Mouse (Mus musculus) c-Kit-positive CD71-negative TER-119-negative erythroid progenitor cells, embryonic 14.5 days (primary cell): ENCODE data around the gene Cd46.

Experiments used
- DNase-seq: peaks from one replicate; pipeline ENCODE4 v3.0.0-alpha.2; 2013; ENCODE audit warnings: low read depth

Cd46 gene

GRCm38 (mm10) chr1:195092220-195092720, at the start of gene Cd46:
Cd46 (minus strand) TSS chr1:195092249.
- DNase-seq, result no peak

DNA sequence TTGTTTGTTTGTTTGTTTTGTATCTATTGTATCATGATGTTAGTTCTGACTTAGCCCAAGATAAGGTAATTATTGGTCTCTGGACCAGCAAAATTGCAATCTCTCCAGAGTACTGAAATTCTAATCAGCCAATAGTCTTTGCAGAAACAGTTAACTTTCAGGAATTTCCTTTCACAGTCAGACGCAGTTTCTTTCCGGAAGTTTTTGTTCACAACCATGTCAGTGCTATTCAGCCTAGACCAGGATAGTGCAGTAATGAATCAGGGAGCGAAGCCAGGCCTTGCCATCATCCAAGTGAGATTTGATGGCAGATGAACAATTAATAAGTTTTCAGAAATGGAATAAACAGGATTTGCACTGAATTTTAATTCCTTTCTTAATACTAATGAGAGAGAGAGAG, 40.0 kb upstream of the Cd46 start:
- no peak for DNase-seq

- no peak for DNase-seq
Observed at GRCm38 (mm10) chr1:195131675-195132015, 39.6 kb upstream of the Cd46 start.

DNA sequence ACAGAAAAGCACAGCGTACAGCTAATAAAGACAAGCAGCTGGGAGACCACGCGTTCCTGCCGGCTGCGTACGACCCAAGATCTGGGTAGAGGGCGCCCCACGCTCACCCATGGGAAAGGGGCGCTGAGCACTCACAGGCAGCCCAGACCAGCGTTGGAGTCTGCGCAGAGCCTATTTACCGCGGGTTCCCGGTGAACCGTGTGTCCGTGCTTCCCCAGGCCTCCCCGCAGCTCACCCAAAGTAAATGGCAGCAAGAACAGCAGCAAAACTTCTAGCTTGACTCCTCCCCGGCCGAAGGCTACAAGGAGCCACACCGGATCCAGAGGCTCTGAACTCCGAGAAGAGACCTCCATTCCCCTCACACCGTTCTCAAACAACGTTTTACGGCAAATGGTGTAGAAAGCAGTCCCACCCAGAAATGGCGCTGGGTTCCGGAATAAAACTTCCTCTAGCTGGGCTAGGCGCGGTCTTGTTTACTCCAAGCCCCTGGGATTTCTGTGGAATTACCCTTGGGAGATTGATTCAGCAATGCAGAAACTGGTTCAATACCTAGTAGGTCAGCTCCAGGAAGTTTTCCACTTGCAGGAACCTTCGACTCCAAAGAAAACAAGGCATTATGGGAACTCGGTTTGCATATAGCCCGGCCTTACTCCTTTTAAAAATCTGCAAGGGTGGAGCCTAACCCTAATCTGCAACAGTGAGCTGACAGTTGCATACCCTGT, 39.1 kb upstream of the Cd46 start, which contains the start of gene Cr1l:
Cr1l (minus strand) TSS at position 634 of the 722 bp plus-strand sequence.
- peak; percentile 86 for DNase-seq

GRCm38 (mm10) chr1:195130479-195130878, 38.4 kb upstream of the Cd46 start:
- DNase-seq, result no peak

GRCm38 (mm10) chr1:195129867-195130266, 37.8 kb upstream of the Cd46 start:
- no peak for DNase-seq

DNA sequence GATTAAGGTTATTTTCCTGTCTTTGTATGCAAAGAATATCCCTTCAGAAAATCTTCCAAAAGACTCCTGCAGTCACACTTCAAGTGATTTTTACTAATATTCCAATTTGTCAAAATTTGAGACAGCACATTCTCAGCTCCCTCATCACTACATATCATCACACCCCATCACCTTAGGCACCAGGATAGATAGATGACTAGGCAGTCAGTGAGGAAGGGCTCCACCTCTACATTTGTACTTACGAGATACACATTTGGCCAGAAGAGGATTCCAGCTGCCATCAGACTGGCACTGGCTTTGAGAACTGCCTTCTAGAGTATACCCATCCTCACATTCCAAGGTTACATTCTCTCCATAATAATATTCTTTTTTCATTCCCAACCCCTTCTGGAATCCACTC, 22.4 kb upstream of the Cd46 start:
- no peak for DNase-seq

- DNase-seq, result no peak
Observed at GRCm38 (mm10) chr1:195113621-195114020, 21.6 kb upstream of the Cd46 start.

DNA sequence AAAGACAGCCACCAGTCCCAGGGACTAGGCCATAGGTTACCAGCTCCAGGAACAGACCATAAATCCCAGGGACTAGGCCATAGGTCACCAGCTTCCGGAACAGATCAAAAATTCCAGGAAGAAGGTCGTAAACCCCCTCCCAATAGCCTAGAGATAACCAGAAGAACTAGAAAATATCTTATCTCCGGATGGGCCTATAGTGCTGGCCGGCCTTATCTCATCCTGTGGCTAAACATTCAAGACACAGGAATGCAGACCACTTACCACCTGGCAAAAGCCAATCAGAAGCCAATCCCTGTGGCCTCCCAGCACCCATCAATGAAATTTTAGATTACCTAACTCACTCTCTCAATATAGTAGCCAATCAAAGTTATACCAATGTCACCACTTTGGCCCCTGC, 8.6 kb upstream of the Cd46 start:
- DNase-seq, result no peak

DNA sequence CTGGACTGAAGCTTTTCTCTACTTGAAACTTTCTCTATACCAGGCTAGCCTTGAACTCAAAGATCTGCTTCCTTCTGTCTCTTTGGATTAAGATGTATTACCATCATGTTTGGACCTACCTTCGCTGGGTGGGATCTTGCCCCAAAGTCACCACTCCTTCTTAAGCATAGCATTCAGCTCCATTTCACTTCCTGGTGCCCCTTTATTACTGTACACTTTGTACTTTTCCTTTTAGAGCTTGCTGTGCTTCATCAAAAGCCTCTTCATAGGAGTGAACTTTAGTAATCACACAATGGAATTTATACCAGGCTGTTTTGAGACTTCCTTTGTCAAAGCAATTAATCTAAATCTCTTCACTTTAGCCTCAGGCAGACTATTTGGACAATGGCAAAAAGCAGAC, 6.0 kb upstream of the Cd46 start:
- DNase-seq, result no peak

DNA sequence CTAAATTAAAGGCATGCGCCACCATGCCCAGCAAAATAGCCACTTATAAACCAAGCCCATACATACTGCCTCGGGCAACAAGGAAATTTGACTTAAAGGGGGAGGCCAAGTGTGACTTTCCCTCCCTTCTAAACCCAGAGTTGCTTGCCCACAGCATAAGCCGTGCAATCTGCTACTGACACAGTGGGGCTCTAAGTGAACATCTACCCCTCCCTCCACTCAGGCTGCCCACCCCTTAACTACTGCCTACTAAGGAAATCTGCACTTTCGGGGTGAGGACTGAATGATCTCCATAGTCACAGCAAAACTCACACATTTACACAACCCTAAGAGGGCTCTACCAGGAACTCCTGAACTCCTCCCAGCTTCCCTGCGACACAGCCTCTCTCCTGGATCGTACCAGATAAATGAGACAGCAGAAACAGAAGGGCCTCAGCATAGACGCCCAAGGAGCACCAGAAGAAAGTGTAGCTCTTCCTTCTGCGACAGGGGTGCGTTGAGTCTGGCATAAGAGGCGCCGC, 290 bp downstream of the Cd46 start:
- peak; percentile 45 for DNase-seq

DNA sequence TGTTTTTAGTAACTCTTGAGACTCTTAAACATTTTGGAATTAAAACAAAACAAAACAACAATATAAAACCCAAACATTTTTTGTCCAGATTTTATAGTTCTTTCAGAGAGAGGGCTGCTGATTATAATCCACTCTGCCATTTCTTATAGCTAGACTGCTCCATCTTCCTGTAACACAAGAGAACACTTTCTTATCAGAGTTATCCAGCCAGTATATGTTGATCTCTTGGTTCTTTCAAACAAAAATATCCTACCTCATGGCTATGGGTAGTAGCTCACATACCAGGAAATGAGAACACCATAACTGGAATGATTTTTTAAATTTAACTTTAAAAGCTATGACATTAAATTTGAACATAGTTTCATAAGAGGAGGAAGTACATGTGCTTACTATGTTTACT, 9.9 kb downstream of the Cd46 start:
- DNase-seq, result no peak

GRCm38 (mm10) chr1:195040437-195040836, 51.6 kb downstream of the Cd46 start:
- peak; percentile 34 for DNase-seq

- DNase-seq, result no peak
Observed at GRCm38 (mm10) chr1:195038386-195038785, 53.7 kb downstream of the Cd46 start.

GRCm38 (mm10) chr1:195037985-195038384, 54.1 kb downstream of the Cd46 start:
- no peak for DNase-seq

DNA sequence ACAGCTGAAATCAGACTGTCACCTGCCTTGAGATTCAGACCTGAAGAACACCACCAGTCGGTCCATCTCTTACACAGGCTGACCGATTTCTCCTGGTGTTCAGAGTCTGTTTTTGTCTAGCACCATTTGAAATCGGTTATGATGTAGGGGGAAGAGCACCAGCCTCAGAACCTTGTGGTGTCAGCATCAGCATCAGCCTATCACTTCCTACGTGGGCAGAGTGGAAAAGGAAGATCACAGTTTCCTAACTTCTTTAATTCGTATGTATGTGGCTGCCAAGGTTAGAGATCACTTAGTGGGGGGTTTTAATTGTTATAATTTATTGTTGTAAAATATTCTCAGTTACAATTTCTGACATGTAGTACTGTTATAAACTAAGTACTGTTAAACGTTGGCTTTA, 54.6 kb downstream of the Cd46 start:
- DNase-seq, result no peak

DNA sequence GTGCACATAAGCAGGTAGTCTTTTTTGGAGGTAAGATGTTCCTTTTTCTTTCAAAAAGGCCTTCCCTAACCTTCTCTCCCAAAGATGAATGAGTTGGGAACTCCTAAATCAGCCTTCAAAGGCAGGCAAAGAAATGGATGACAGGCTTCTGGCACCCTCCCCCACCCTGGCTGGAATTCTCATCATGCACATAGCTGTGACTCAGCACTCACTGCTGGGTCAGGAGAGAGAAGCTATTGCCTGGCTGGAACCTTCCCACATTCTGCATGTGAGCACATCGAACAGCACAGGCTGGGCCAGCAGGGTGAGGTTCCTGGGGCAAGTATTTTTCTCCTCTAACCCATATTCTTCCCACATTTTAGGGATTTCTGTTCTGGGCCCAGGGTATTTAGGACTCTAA, 58.1 kb downstream of the Cd46 start:
- no peak for DNase-seq

DNA sequence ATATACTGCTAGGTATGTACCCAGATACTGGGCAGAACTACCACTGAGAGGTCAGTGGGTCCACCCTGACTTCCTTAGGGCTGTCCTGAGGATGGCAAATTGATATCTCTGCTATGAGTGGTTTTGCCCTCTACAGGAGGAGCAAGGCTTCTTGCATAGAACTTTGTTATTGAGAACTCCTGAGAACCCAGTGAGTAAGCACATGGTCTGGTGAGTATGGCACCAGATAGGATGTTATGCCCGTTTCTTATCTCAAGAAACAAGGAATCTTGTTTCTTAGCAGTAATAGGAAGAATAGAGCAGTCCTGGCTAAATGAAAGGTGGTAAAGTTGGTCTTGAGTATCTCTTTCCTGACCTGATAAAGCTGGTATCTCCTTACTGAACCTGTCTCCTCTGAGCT, 59.3 kb downstream of the Cd46 start:
- DNase-seq, result no peak

GRCm38 (mm10) chr1:195031786-195032185, 60.3 kb downstream of the Cd46 start:
- DNase-seq, result no peak

- no peak for DNase-seq
Observed at GRCm38 (mm10) chr1:195027507-195027906, 64.5 kb downstream of the Cd46 start.

GRCm38 (mm10) chr1:195023848-195024247, 68.2 kb downstream of the Cd46 start:
- DNase-seq, result no peak

- DNase-seq, result no peak
Observed at GRCm38 (mm10) chr1:195021831-195022230, 70.2 kb downstream of the Cd46 start.

DNA sequence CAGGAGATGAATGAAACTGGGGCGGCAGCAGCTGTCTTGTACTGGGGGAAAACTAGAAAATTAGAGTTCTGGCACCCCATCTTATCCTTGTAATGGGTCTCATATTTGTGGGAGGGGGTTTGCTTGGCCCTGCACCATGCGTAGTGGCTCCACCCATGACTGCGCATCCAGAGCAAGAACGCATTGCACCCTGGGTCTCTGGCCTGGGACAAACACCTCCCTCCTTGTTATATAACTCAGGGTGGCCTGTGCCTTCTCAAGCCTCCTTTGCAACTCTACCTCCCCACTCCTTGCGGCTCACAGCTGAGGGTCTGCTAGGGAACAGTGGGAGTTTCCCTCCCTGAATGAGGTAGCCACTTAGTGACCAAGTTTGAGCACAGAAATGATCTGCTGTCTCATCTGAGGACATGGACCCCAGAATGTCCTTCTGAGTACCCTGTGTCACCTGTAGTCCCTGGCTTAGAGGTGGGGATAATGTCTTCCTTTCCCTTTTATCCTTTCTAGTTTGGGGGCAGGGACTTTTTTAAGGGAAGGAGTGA, 72.9 kb downstream of the Cd46 start:
- DNase-seq, result no peak
